Mouse (Mus musculus): ENCODE data around the gene Cct8l1. TPM values are rescaled to one million over a fixed set of nuclear protein-coding genes. Genes with fewer than 3 reads are reported as not detected.
A peak's percentile ranks its signal among the peaks of the same experiment; 100 is the strongest.

Cct8l1 gene
- polyA plus RNA-seq, 1 experiment from 2014 or later, result 0.14 TPM

GRCm38 (mm10) chr5:25516301-25516895, 531 bp downstream of the Cct8l1 start:
- WGBS, result 91% methylated on average over 11 of the region's 11 CpGs
- Histone ChIP-seq H3K4me1 (no peaks in the 10 kb centered on the region), H3K27me3 (no peaks in the 10 kb centered on the region), H3K9me3 (replicated peaks) (no peaks in the 10 kb centered on the region), H3K9ac (no peak overlapping the region), H3K36me3 (no peaks in the 10 kb centered on the region), H3K4me2 (replicated peaks) (no peak overlapping the region), H3K27ac (no peak overlapping the region), H3K4me3 (no peak overlapping the region)
- no peak for ATAC-seq (ENCODE audit: low FRiP score)

GRCm38 (mm10) chr5:25517550-25517949, 1.7 kb downstream of the Cct8l1 start:
- Histone ChIP-seq H3K9ac (no peak overlapping the region), H3K36me3 (no peaks in the 10 kb centered on the region), H3K9me3 (replicated peaks) (no peaks in the 10 kb centered on the region), H3K27me3 (no peaks in the 10 kb centered on the region), H3K4me2 (replicated peaks) (no peak overlapping the region), H3K4me3 (no peak overlapping the region), H3K27ac (no peak overlapping the region), H3K4me1 (no peaks in the 10 kb centered on the region)
- ATAC-seq (ENCODE audit: low FRiP score), result no peak
- 86% methylated on average over 5 of the region's 5 CpGs for WGBS

DNA sequence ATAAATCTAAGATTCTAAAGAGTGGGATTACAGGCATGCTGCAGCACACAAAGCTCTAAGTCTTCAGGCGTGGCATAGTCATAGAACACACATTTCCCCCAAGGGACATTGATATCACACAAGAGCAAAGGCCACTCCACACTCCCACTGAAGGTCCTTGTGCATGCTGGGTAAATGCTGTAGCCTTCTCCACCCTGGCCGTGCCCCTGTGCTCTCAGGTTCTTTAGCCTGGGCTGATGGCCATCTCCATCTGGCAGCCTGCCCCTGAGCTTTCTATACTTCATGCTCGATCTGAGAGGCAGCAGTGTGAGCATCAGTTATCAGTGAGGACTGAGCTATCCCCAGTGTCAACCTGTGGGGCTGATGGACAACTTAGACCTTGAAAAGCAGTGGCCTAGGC, 4.0 kb downstream of the Cct8l1 start:
- Histone ChIP-seq H3K9me3 (replicated peaks) (no peaks in the 10 kb centered on the region), H3K27me3 (no peaks in the 10 kb centered on the region), H3K4me3 (no peak overlapping the region), H3K4me2 (replicated peaks) (no peak overlapping the region), H3K4me1 (no peaks in the 10 kb centered on the region), H3K36me3 (no peaks in the 10 kb centered on the region), H3K27ac (no peak overlapping the region), H3K9ac (no peak overlapping the region)
- WGBS, result 83% methylated on average over 3 of the region's 3 CpGs
- no peak for ATAC-seq (ENCODE audit: low FRiP score)

DNA sequence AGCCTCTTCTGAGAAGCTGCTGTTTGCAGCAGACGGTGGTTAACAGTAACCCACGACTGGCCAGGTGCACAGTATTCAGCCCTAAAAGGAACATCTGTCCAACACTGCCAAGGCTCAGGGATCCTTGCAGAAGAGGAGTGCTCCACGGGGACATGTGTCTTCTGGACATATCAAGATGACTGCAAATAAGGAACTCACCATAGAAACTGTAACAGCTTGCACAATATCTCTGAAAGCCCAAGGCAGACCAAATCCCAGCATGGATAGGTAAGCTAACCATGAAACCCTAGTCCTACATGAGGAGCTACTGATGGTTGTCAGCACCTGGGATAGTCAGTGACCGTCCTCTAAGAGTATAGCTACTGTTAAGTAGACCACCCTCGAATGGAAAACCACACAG, 5.6 kb downstream of the Cct8l1 start:
- H3K4me2 ChIP-seq (replicated peaks), result no peak overlapping the region
- no peaks in the 10 kb centered on the region for H3K27me3 ChIP-seq
- 82% methylated on average over 5 of the region's 5 CpGs for WGBS

GRCm38 (mm10) chr5:25526116-25526515, 10.2 kb downstream of the Cct8l1 start:
- no peak for ATAC-seq (ENCODE audit: low FRiP score)
- no peaks in the 10 kb centered on the region for H3K36me3 ChIP-seq
- no peaks in the 10 kb centered on the region for H3K9me3 ChIP-seq (replicated peaks)
- no peaks in the 10 kb centered on the region for H3K27me3 ChIP-seq
- no peak overlapping the region for H3K4me2 ChIP-seq (replicated peaks)
- H3K4me1 ChIP-seq, result peaks cover 8% of the 10 kb centered on the region; the same call in 1 of the 2 replicates
- no peak overlapping the region for H3K27ac ChIP-seq
- WGBS, result 48% methylated on average over 5 of the region's 5 CpGs
- H3K4me3 ChIP-seq, result no peak overlapping the region
- H3K9ac ChIP-seq, result no peak overlapping the region

More for the DNA sequence above, 5.6 kb downstream of the Cct8l1 start:
- Histone ChIP-seq H3K4me3 (no peak overlapping the region), H3K9me3 (replicated peaks) (no peaks in the 10 kb centered on the region), H3K4me1 (0 out of 2 replicates have a peak, but pooled peaks cover 2% of the 10 kb centered on the region), H3K27ac (no peak overlapping the region), H3K36me3 (no peaks in the 10 kb centered on the region), H3K9ac (no peak overlapping the region)
- ATAC-seq (ENCODE audit: low FRiP score), result no peak

DNA sequence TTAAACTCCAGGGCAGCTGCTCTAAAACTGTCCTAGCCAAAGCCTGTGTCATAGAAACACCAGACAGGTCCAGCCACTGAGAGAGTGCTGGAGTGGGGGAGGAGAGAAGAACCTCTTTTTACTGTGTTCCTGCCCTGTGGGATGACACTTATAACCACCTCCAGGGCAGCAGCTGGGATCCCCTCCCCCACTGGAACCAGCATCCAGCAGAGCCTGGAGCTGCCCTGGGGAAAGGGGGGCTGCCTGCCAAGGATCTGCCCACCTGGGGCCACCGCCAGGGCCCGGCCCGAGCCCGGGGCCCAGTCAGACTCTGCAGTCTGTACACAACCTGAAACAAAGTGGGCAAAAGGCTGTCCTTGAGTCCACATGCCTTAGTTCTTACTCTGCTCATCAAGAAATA, 11.1 kb downstream of the Cct8l1 start:
- Histone ChIP-seq H3K9ac (no peak overlapping the region), H3K9me3 (replicated peaks) (no peaks in the 10 kb centered on the region)
- WGBS, result 42% methylated on average over 4 of the region's 4 CpGs

GRCm38 (mm10) chr5:25527971-25528370, 12.1 kb downstream of the Cct8l1 start:
- H3K9me3 ChIP-seq (replicated peaks), result no peaks in the 10 kb centered on the region
- no peak for ATAC-seq (ENCODE audit: low FRiP score)
- H3K9ac ChIP-seq, result no peak overlapping the region
- H3K36me3 ChIP-seq, result no peaks in the 10 kb centered on the region
- H3K4me2 ChIP-seq (replicated peaks), result no peak overlapping the region
- WGBS, result 81% methylated on average over 1 of the region's 1 CpGs
- no peaks in the 10 kb centered on the region for H3K27me3 ChIP-seq
- no peak overlapping the region for H3K4me3 ChIP-seq
- peaks cover 11% of the 10 kb centered on the region; the same call in 1 of the 2 replicates for H3K4me1 ChIP-seq
- H3K27ac ChIP-seq, result no peak overlapping the region

More for the DNA sequence above, 11.1 kb downstream of the Cct8l1 start:
- Histone ChIP-seq H3K4me1 (peaks cover 8% of the 10 kb centered on the region; the same call in 1 of the 2 replicates), H3K36me3 (no peaks in the 10 kb centered on the region), H3K27me3 (no peaks in the 10 kb centered on the region), H3K27ac (no peak overlapping the region), H3K4me2 (replicated peaks) (no peak overlapping the region), H3K4me3 (no peak overlapping the region)
- no peak for ATAC-seq (ENCODE audit: low FRiP score)

DNA sequence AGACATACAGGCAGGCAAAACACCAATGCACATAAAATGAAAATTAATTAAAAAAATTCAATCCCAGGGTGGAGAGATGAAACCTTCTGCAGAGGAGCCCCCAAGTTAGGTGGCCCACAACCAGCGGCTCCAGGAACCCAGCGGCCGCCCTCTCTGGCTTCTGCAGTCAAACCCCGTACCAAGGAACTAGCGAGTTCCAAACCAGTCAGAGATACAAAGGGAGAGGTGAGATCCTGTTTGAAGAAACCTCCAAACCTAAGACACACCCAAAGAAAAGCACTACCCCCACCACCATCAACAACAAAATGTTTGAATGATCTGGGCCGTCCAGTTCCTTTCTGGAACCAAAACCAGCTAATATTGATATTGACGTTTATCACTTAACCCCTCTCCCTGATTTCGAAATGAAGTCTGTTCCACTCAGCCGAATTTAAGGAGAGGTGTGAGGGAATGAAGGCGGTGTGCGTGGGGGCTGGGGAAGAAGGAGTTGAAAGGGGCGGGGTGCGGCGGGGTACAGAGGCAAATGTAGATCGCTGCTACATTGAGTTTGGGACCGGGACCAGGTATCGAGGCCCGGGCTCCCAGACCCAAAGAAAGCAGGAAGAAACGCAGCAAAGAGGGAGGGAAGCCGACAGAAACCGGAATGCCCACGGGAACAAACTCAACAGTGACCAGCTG, 13.1 kb downstream of the Cct8l1 start:
- peak overlapping the region; percentile 49 for H3K9ac ChIP-seq
- H3K27ac ChIP-seq, result peak overlapping the region; percentile 72
- peak overlapping the region; percentile 70 for H3K4me3 ChIP-seq
- no peaks in the 10 kb centered on the region for H3K27me3 ChIP-seq
- ATAC-seq (ENCODE audit: low FRiP score), result no peak; the same call in 1 of the 2 replicates
- 9% methylated on average over 22 of the region's 22 CpGs for WGBS
- H3K4me2 ChIP-seq (replicated peaks), result peak overlapping the region; percentile 70
- no peaks in the 10 kb centered on the region for H3K9me3 ChIP-seq (replicated peaks)
- peaks cover 11% of the 10 kb centered on the region; the same call in 1 of the 2 replicates for H3K4me1 ChIP-seq
- no peaks in the 10 kb centered on the region for H3K36me3 ChIP-seq

DNA sequence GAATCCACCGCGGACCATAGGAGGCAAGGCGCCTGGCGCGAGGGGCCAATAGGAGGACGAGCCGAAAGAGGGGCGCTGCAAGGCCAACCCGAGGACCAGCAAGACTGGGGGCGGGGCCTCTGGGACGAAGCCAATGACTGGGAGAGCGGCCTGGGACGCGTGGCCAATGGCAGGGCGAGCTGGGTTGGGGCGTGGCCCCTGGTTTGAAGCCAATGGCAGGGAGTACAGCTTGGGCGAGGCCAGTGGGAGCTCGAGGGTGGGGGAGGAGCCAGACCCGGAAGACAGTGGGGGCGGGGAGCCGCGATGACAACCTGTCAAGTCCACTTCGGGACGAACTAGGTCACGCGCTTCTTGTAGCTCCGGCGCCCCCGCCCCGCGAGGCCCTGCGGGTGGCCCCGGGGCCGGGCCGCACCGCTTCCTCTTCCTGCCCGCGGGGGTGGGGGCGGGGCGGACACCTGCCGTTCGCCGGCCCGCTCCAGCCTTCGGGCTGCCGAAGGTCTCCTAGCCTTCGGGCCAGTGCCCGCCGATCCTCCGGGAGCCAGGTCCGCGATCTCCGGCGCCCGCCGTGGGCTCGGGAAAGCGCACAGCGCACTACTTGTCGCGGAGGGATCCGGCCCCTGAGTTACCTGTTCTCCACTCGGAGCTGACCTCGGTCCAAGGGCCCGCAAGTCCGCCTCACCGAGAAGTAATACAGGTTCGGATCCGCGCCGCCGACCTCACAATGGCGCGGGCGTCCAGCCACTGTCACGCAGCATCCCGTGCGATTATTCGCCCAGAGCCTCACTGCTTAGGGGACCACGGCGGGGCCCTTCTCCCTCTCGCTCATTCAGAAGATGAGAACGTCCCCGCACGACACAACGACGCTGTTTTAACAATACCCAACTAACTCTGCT, 13.9 kb downstream of the Cct8l1 start:
- peaks cover 11% of the 10 kb centered on the region; the same call in 1 of the 2 replicates for H3K4me1 ChIP-seq
- no peaks in the 10 kb centered on the region for H3K27me3 ChIP-seq
- H3K4me2 ChIP-seq (replicated peaks), result peak overlapping the region; percentile 70
- under 1% methylated on average over 84 of the region's 87 CpGs for WGBS
- peak overlapping the region; percentile 70 for H3K4me3 ChIP-seq
- peak; percentile 100 for ATAC-seq (ENCODE audit: low FRiP score)
- H3K27ac ChIP-seq, result peak overlapping the region; percentile 97
- peak overlapping the region; percentile 74 for H3K9ac ChIP-seq
- no peaks in the 10 kb centered on the region for H3K9me3 ChIP-seq (replicated peaks)
- no peaks in the 10 kb centered on the region for H3K36me3 ChIP-seq

DNA sequence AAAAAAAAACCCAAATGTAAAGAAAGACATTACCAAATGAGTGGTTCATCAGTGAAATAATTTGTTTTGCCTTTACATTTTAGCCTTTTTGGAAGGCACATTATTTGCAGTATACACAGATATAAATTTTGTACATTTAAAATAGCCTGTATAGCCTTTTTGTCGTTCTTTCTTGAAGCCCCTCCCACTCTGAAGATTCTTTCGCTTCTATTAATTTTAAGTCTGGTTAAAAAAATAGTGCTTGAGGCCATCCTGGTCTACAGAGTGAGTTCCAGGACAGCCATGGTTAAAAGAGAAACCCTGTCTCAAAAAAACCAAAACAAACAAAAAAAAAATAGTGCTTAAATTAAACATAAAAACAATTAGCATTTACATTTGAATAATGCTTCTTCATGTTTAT, 14.8 kb downstream of the Cct8l1 start:
- H3K4me2 ChIP-seq (replicated peaks), result peak overlapping the region; percentile 70
- ATAC-seq (ENCODE audit: low FRiP score), result no peak
- peaks cover 11% of the 10 kb centered on the region; the same call in 1 of the 2 replicates for H3K4me1 ChIP-seq
- H3K27ac ChIP-seq, result peak overlapping the region; percentile 97; the same call in 1 of the 2 replicates
- H3K9ac ChIP-seq, result no peak overlapping the region
- no peaks in the 10 kb centered on the region for H3K36me3 ChIP-seq
- WGBS, result 38% methylated on average over 2 of the region's 2 CpGs
- H3K4me3 ChIP-seq, result peak overlapping the region; percentile 70
- H3K27me3 ChIP-seq, result no peaks in the 10 kb centered on the region
- H3K9me3 ChIP-seq (replicated peaks), result no peaks in the 10 kb centered on the region

- no peak overlapping the region for H3K4me3 ChIP-seq
- H3K4me1 ChIP-seq, result peaks cover 3% of the 10 kb centered on the region; the same call in 1 of the 2 replicates
- H3K36me3 ChIP-seq, result no peaks in the 10 kb centered on the region
- no peaks in the 10 kb centered on the region for H3K27me3 ChIP-seq
- no peaks in the 10 kb centered on the region for H3K9me3 ChIP-seq (replicated peaks)
- H3K9ac ChIP-seq, result no peak overlapping the region
- H3K27ac ChIP-seq, result no peak overlapping the region; the same call in 1 of the 2 replicates
- WGBS, result 44% methylated on average over 15 of the region's 18 CpGs
- no peak for ATAC-seq (ENCODE audit: low FRiP score)
- H3K4me2 ChIP-seq (replicated peaks), result no peak overlapping the region
These were observed 16.6 kb downstream of the Cct8l1 start for GRCm38 (mm10) chr5:25532256-25533147.
